Mouse (Mus musculus) adrenal gland, postnatal 25 days (tissue): ENCODE data around the gene Olfr20. TPM values are rescaled to one million over a fixed set of nuclear protein-coding genes. Genes with fewer than 3 reads are reported as not detected.
"Not testable (repeated sequence)": the region's sequence is repeated elsewhere in the genome, so short reads cannot be mapped to it uniquely, and the experiment has no call there.

ENCODE experiments used
- DNase-seq: peaks from one replicate; pipeline ENCODE4 v3.0.0; 2021; ENCODE audit warnings: mixed read lengths
- long read RNA-seq: library from polyadenylated mRNA; stranded (forward); transcript quantifications from one replicate; pipeline ENCODE4 v2.0.0, GENCODE M21; 2021
- total RNA-seq: library from RNA; stranded (reverse); gene quantifications from 2 replicates; pipeline ENCODE4 v1.2.3, GENCODE M21; 2021

Gene Olfr20
- not detected in 2 replicates for total RNA-seq
- long read RNA-seq: 0 reads

- DNase-seq: no peak
Observed at GRCm38 (mm10) chr11:73350483-73350882, at the start of gene Olfr20. Gene Olfr20, plus strand, starts transcription at chr11:73350783.

- no peak for DNase-seq
Observed at GRCm38 (mm10) chr11:73303123-73303522, 47.5 kb upstream of the Olfr20 start.

- no peak for DNase-seq
Observed at GRCm38 (mm10) chr11:73315961-73316360, 34.6 kb upstream of the Olfr20 start.

GRCm38 (mm10) chr11:73318581-73318980 is 32.0 kb upstream of the Olfr20 start:
- not testable (repeated sequence) for DNase-seq

- not testable (repeated sequence) for DNase-seq
Observed at GRCm38 (mm10) chr11:73321064-73321463, 29.5 kb upstream of the Olfr20 start.

- DNase-seq: no peak
Observed at GRCm38 (mm10) chr11:73323906-73324830, 26.4 kb upstream of the Olfr20 start.

- DNase-seq: no peak
Observed at GRCm38 (mm10) chr11:73326485-73326886, 24.1 kb upstream of the Olfr20 start.

- no peak for DNase-seq
Observed at GRCm38 (mm10) chr11:73327361-73327760, 23.2 kb upstream of the Olfr20 start.

GRCm38 (mm10) chr11:73329442-73329841 is 21.1 kb upstream of the Olfr20 start, which contains the start of the genes Aspa, Gm49340 and Spata22:
Gene Aspa, minus strand, starts transcription at chr11:73329596.
Gene Gm49340, plus strand, starts transcription at chr11:73329741.
Gene Spata22, plus strand, starts transcription at chr11:73329741.
- DNase-seq: no peak

- DNase-seq: no peak
Observed at GRCm38 (mm10) chr11:73333357-73333756, 17.2 kb upstream of the Olfr20 start.

GRCm38 (mm10) chr11:73336919-73337318 is 13.7 kb upstream of the Olfr20 start:
- DNase-seq: no peak

GRCm38 (mm10) chr11:73370946-73371345 is 20.4 kb downstream of the Olfr20 start, which contains the start of gene Olfr376:
Gene Olfr376, plus strand, starts transcription at chr11:73371246.
- no peak for DNase-seq

- no peak for DNase-seq
Observed at GRCm38 (mm10) chr11:73395374-73395773, 44.8 kb downstream of the Olfr20 start.

- no peak for DNase-seq
Observed at GRCm38 (mm10) chr11:73399514-73399913, 48.9 kb downstream of the Olfr20 start, which contains the start of gene Olfr1. Gene Olfr1, minus strand, starts transcription at chr11:73399614.

Other genes starting within 250 kb of the Olfr20 start
- 1.4 and 1.6 TPM in 2 replicates for gene Haspin, start 212.5 kb upstream of the Olfr20 start, total RNA-seq
- 5.8 and 7.8 TPM in 2 replicates for gene P2rx5, start 190.4 kb upstream of the Olfr20 start, total RNA-seq
- 63.4 and 73.4 TPM in 2 replicates for gene Emc6, start 173.7 kb upstream of the Olfr20 start, total RNA-seq
- gene Tax1bp3, start 173.7 kb upstream of the Olfr20 start, total RNA-seq: 71.3 and 79.4 TPM in 2 replicates
- gene Ctns, start 151.7 kb upstream of the Olfr20 start, total RNA-seq: 17.4 and 20.6 TPM in 2 replicates
- 9.9 and 13.8 TPM in 2 replicates for gene Shpk, start 151.3 kb upstream of the Olfr20 start, total RNA-seq
- 0.46 TPM in 1 of 2 replicates, not detected in the other for gene Trpv1, start 116.5 kb upstream of the Olfr20 start, total RNA-seq
- 0.27 TPM in 1 of 2 replicates, not detected in the other for gene Trpv3, start 83.4 kb upstream of the Olfr20 start, total RNA-seq
- 8.5 and 9.4 TPM in 2 replicates for gene Aspa, start 21.2 kb upstream of the Olfr20 start, total RNA-seq
- gene Gm49340, start 21.0 kb upstream of the Olfr20 start, total RNA-seq: not detected in 2 replicates
- 0.73 TPM in 1 of 2 replicates, not detected in the other for gene Spata22, start 21.0 kb upstream of the Olfr20 start, total RNA-seq
- not detected in 2 replicates for gene Olfr376, start 20.5 kb downstream of the Olfr20 start, total RNA-seq
- not detected in 2 replicates for gene Olfr1, start 48.8 kb downstream of the Olfr20 start, total RNA-seq
- gene Olfr378, start 77.7 kb downstream of the Olfr20 start, total RNA-seq: not detected in 2 replicates
- not detected in 2 replicates for gene Olfr380, start 106.7 kb downstream of the Olfr20 start, total RNA-seq
- gene Olfr381, start 140.8 kb downstream of the Olfr20 start, total RNA-seq: not detected in 2 replicates
- not detected in 2 replicates for gene Olfr382, start 166.4 kb downstream of the Olfr20 start, total RNA-seq
- gene Olfr385, start 242.2 kb downstream of the Olfr20 start, total RNA-seq: not detected in 2 replicates
- not detected in 2 replicates for gene Olfr384, start 247.8 kb downstream of the Olfr20 start, total RNA-seq